Mouse (Mus musculus): ENCODE results near the gene Spata19.

Gene Spata19

GRCm38 (mm10) chr9:27396500-27396899, at the start of gene Spata19:
Spata19 (plus strand) TSS chr9:27396800.
- no peak for DNase-seq

- DNase-seq = no peak
These were observed 43.5 kb upstream of the Spata19 start for GRCm38 (mm10) chr9:27353082-27353481.

- no peak for DNase-seq
These were observed 38.7 kb upstream of the Spata19 start for GRCm38 (mm10) chr9:27357893-27358292.

- no peak for DNase-seq
These were observed 29.4 kb upstream of the Spata19 start for GRCm38 (mm10) chr9:27367231-27367630.

GRCm38 (mm10) chr9:27369108-27369507, 27.5 kb upstream of the Spata19 start:
- DNase-seq = no peak

- DNase-seq = no peak
These were observed 20.9 kb upstream of the Spata19 start for GRCm38 (mm10) chr9:27375746-27376145.

- no peak for DNase-seq
These were observed 9.6 kb upstream of the Spata19 start for GRCm38 (mm10) chr9:27386951-27387350.

- no peak for DNase-seq
These were observed 4.6 kb downstream of the Spata19 start for GRCm38 (mm10) chr9:27401169-27401568.

- no peak for DNase-seq
These were observed 13.1 kb downstream of the Spata19 start for GRCm38 (mm10) chr9:27409733-27410132.

GRCm38 (mm10) chr9:27414058-27414460, 17.5 kb downstream of the Spata19 start:
- DNase-seq = peak; percentile 5

GRCm38 (mm10) chr9:27424511-27424910, 27.9 kb downstream of the Spata19 start:
- DNase-seq = no peak

- no peak for DNase-seq
These were observed 32.0 kb downstream of the Spata19 start for GRCm38 (mm10) chr9:27428552-27428951.

GRCm38 (mm10) chr9:27433301-27433700, 36.7 kb downstream of the Spata19 start:
- no peak for DNase-seq

GRCm38 (mm10) chr9:27435936-27436335, 39.3 kb downstream of the Spata19 start:
- no peak for DNase-seq

GRCm38 (mm10) chr9:27437391-27438061, 40.9 kb downstream of the Spata19 start:
- DNase-seq = no peak

GRCm38 (mm10) chr9:27449780-27450422, 53.3 kb downstream of the Spata19 start:
- no peak for DNase-seq

Measured in thymus, postnatal 25 days (tissue).